16 mouse cellular contexts compared by ENCODE assay signal in genomic region chr9:62354838-62355719, GRCm38 (mm10). TPM values are rescaled to one million over a fixed set of nuclear protein-coding genes. Genes with fewer than 3 reads are reported as not detected.
A peak's percentile ranks its signal among the peaks of the same experiment; 100 is the strongest.
DNase-seq lines count a peak whose midpoint lies in the region; ATAC-seq and TF ChIP-seq lines count a peak whose summit lies in the region.
"Had no signal": no experiment of that assay in that cellular context is flagged by ENCODE, and none has a peak within 500 bp of the region (broad histone marks: within the 10 kb centered on the region; RNA-seq: fewer than 3 reads in every experiment).

No protein-coding gene starts in this region.

- H3K9ac ChIP-seq in hindbrain, embryonic 15.5 days = no peak overlapping the region
- H3K9ac ChIP-seq in lung, postnatal 0 days (replicated peaks; ENCODE audit: low read depth) = no peak overlapping the region
- H3K9ac ChIP-seq: embryonic facial prominence, embryonic 13.5 days; midbrain, embryonic 13.5 days had no signal

- peaks cover 47% of the 10 kb centered on the region for H3K4me1 ChIP-seq in hindbrain, embryonic 15.5 days (replicated peaks)
- H3K4me1 ChIP-seq in hindbrain, embryonic 10.5 days (replicated peaks) = peaks cover 52% of the 10 kb centered on the region
- H3K4me1 ChIP-seq in lung, adult 2 months (ENCODE audit: control insufficient read depth, insufficient read depth, low read length) = peaks cover 45% of the 10 kb centered on the region
- H3K4me1 ChIP-seq in lung, postnatal 0 days (ENCODE audit: insufficient read depth, low read depth, low read length) = peaks cover 19% of the 10 kb centered on the region; the same call in 1 of the 2 replicates
- H3K4me1 ChIP-seq in brown adipose tissue, adult 24 weeks (ENCODE audit: control insufficient read depth, insufficient read depth, insufficient read length, low read length) = peaks cover 70% of the 10 kb centered on the region

- H3K4me3 ChIP-seq in hindbrain, embryonic 15.5 days = no peak overlapping the region
- no peak overlapping the region for H3K4me3 ChIP-seq in hindbrain, embryonic 10.5 days
- H3K4me3 ChIP-seq in lung, adult 2 months (replicated peaks; ENCODE audit: extremely low read depth, low read depth, low read length) = no peak overlapping the region
- no peak overlapping the region for H3K4me3 ChIP-seq in lung, postnatal 0 days (ENCODE audit: low read depth, low read length)
- H3K4me3 ChIP-seq in brown adipose tissue, adult 24 weeks (ENCODE audit: insufficient read depth, low read depth, low read length) = no peak overlapping the region
- H3K4me3 ChIP-seq: embryonic facial prominence, embryonic 13.5 days; midbrain, embryonic 13.5 days had no signal

- peak; percentile 48 to 50 for DNase-seq in cerebellum, postnatal 25 days
- no peak for DNase-seq in cerebellum, adult 9-10 months
- no peak for DNase-seq in hindbrain, embryonic 10.5 days (ENCODE audit: low spot score)
- DNase-seq in lung, adult 2 months = peak; percentile 30
- no peak for DNase-seq in lung, postnatal 0 days (ENCODE audit: low spot score)
- DNase-seq in thymus, postnatal 4 days = no peak
- DNase-seq: left cerebral cortex, postnatal 4 days; lung, postnatal 10 days; right cerebral cortex, postnatal 14 days; thymus, postnatal 14 days had no signal

- H3K9me3 ChIP-seq in hindbrain, embryonic 15.5 days = no peaks in the 10 kb centered on the region
- H3K9me3 ChIP-seq in hindbrain, embryonic 10.5 days = no peaks in the 10 kb centered on the region
- H3K9me3 ChIP-seq in lung, postnatal 0 days (ENCODE audit: low read length) = no peaks in the 10 kb centered on the region
- H3K9me3 ChIP-seq: embryonic facial prominence, embryonic 13.5 days; midbrain, embryonic 13.5 days had no signal

- no peak for TF ChIP-seq EP300 in lung, postnatal 0 days (IDR thresholded peaks at IDR 0.05)

- TF ChIP-seq CTCF in lung, adult 2 months (IDR thresholded peaks at IDR 0.05; ENCODE audit: insufficient read depth, low read length) = no peak
- TF ChIP-seq CTCF in lung, postnatal 0 days (IDR thresholded peaks at IDR 0.05) = no peak

- WGBS in hindbrain, embryonic 15.5 days = 70% methylated on average over 16 of the region's 16 CpGs
- WGBS in hindbrain, embryonic 10.5 days = 90% methylated on average over 16 of the region's 16 CpGs
- WGBS in lung, adult 2 months = 41% methylated on average over 16 of the region's 16 CpGs
- whole genome bisulfite sequencing in lung, postnatal 0 days = 48% methylated on average over 16 of the region's 16 CpGs

- 0 out of 2 replicates have a peak overlapping the region, but pooled peaks have one; percentile 1 for H3K27ac ChIP-seq in hindbrain, embryonic 15.5 days (replicated peaks)
- H3K27ac ChIP-seq in hindbrain, embryonic 10.5 days = no peak overlapping the region
- no peak overlapping the region for H3K27ac ChIP-seq in lung, postnatal 0 days (ENCODE audit: low read length)
- H3K27ac ChIP-seq in brown adipose tissue, adult 24 weeks (replicated peaks; ENCODE audit: low read depth, low read length) = peak overlapping the region; percentile 42; the same call in 1 of the 2 replicates
- H3K27ac ChIP-seq: embryonic facial prominence, embryonic 13.5 days; midbrain, embryonic 13.5 days had no signal

- ATAC-seq in hindbrain, embryonic 15.5 days (ENCODE audit: low FRiP score, low read depth) = no peak
- ATAC-seq in lung, postnatal 0 days = no peak
- ATAC-seq: forebrain, embryonic 14.5 days; inflammation-experienced regulatory T-cells, adult 6 months; midbrain, embryonic 13.5 days had no signal

- no peak for TF ChIP-seq POLR2A in lung, adult 2 months (IDR thresholded peaks at IDR 0.05; ENCODE audit: borderline replicate concordance, extremely low read depth, low read depth, low read length)

- no peak overlapping the region for H3K4me2 ChIP-seq in hindbrain, embryonic 15.5 days
- H3K4me2 ChIP-seq in lung, postnatal 0 days (replicated peaks; ENCODE audit: low read depth, low read length) = no peak overlapping the region
- H3K4me2 ChIP-seq: embryonic facial prominence, embryonic 13.5 days; midbrain, embryonic 13.5 days had no signal

- H3K36me3 ChIP-seq in hindbrain, embryonic 15.5 days = no peaks in the 10 kb centered on the region
- H3K36me3 ChIP-seq in hindbrain, embryonic 10.5 days = peaks cover 71% of the 10 kb centered on the region
- no peaks in the 10 kb centered on the region for H3K36me3 ChIP-seq in lung, postnatal 0 days (ENCODE audit: insufficient read depth, low read length)

- no peaks in the 10 kb centered on the region for H3K27me3 ChIP-seq in hindbrain, embryonic 15.5 days
- H3K27me3 ChIP-seq in hindbrain, embryonic 10.5 days (ENCODE audit: insufficient read depth, poor library complexity, severe bottlenecking) = no peaks in the 10 kb centered on the region
- no peaks in the 10 kb centered on the region for H3K27me3 ChIP-seq in lung, postnatal 0 days (replicated peaks; ENCODE audit: insufficient read depth, low read length)
- H3K27me3 ChIP-seq: embryonic facial prominence, embryonic 13.5 days; midbrain, embryonic 13.5 days had no signal

RNA-seq across cellular contexts. Expression of gene Anp32a, which starts 14.0 kb away (rescaled TPM):
- 117 and 138 TPM in 2 replicates for polyA plus RNA-seq in hindbrain, embryonic 15.5 days (2015; fragmentation: Nextera tagmentation; extraction: Ambion mirVana)
- polyA plus RNA-seq in hindbrain, embryonic 10.5 days (2016; fragmentation: Nextera tagmentation; extraction: Ambion mirVana) = 211 and 251 TPM in 2 replicates
- polyA plus RNA-seq in lung, adult 2 months (2012; rRNA removed) = 28.9 and 58.2 TPM in 2 replicates
- polyA plus RNA-seq in lung, postnatal 0 days (2015; fragmentation: Nextera tagmentation; extraction: Ambion mirVana) = 101 and 141 TPM in 2 replicates
- 578 and 694 TPM in 2 replicates for polyA plus RNA-seq in brown adipose tissue, adult 24 weeks (2012; ENCODE audit: insufficient read depth, insufficient read length, missing spikeins)

Comparison
In these comparisons a context has a peak if more than half of its experiments do, and no peak if none do; other contexts are left out.
1. DNase-seq: peak in cerebellum, postnatal 25 days (2 of 2) and lung, adult 2 months (single experiment); none in cerebellum, adult 9-10 months (single experiment), hindbrain, embryonic 10.5 days (single experiment), lung, postnatal 0 days (single experiment) and thymus, postnatal 4 days (single experiment).
2. H3K27ac ChIP-seq: peak in hindbrain, embryonic 15.5 days (single experiment) and brown adipose tissue, adult 24 weeks (single experiment); none in hindbrain, embryonic 10.5 days (single experiment) and lung, postnatal 0 days (single experiment).